Mouse (Mus musculus): ENCODE data around the gene Pnlip.

DNA sequence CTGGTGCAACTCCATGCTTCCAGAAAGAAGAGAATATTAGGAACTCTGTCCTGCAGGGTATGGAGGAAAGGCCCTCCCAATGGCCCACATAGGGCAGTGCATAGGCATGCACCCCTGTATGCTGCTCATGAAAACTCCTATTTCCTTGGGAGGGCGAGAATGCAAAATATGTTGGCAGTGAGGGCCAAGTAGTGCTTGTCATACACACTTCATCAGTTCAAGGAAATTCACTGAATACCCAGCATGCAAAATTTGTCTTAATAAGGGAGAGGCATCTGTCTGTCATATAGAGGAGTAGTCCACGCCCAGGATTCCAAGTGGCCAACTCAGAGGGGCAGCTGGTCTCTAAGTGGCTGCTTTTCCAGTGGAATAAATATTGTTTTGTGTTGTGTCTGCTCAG is 11.0 kb downstream of the Pnlip start:
- no peak for TF ChIP-seq CTCF (IDR thresholded peaks at IDR 0.05; ENCODE audit: control insufficient read depth, insufficient read depth, insufficient read length)
- no peak for TF ChIP-seq USF1 (IDR thresholded peaks at IDR 0.05; ENCODE audit: low read depth)
